Mouse (Mus musculus) lung, postnatal 0 days (tissue): ENCODE results near the gene Tub.

Experiments used
- CTCF ChIP-seq: IDR thresholded peaks from 2 replicates; pipeline ENCODE4 v1.5.1; 2016; ENCODE audit warnings: antibody characterized with exemption, mild to moderate bottlenecking
- EP300 ChIP-seq: IDR thresholded peaks from 2 replicates; pipeline ENCODE4 v1.6.1; 2016; ENCODE audit warnings: antibody characterized with exemption, mild to moderate bottlenecking, control low read depth

DNA sequence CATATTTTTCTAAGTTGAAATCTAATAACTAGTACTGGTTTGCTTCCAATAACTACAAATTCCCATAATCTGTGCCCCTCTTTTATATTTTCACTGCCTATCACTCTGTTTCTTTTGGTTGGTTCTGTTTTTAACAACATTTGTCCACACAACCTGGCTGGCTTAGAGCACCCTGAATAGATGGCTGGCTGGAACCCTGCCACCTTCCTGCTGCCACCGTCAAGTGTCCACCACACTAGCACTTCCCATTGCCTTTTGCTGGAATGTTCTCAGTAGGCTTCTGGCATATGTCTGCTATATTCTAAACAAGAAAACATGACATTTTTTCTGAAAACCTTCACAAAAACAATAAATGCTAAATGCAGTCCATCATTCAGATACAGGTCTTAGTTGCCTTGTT lies 100.7 kb downstream of the Tub start:
- TF ChIP-seq CTCF (no peak), EP300 (no peak)
